Mouse (Mus musculus): ENCODE measurements around the gene Nrxn1. TPM values are rescaled to one million over a fixed set of nuclear protein-coding genes. Genes with fewer than 3 reads are reported as not detected.

The Nrxn1 gene
- polyA plus RNA-seq, 1 experiment from 2014 or later = 1.2 TPM

GRCm38 (mm10) chr17:90912746-90913145, 180.1 kb downstream of the Nrxn1 start:
- Histone ChIP-seq H3K9ac (ENCODE audit: low read length) (no peak overlapping the region), H3K4me1 (ENCODE audit: control insufficient read depth, insufficient read depth, low read length) (no peaks in the 10 kb centered on the region), H3K36me3 (ENCODE audit: control insufficient read depth, insufficient read depth) (no peaks in the 10 kb centered on the region), H3K4me2 (ENCODE audit: low read depth, low read length) (no peak overlapping the region), H3K9me3 (replicated peaks; ENCODE audit: control insufficient read depth, low read length) (no peaks in the 10 kb centered on the region), H3K27me3 (ENCODE audit: control insufficient read depth, insufficient read depth, low read length) (no peaks in the 10 kb centered on the region), H3K4me3 (ENCODE audit: low read length) (no peak overlapping the region), H3K27ac (ENCODE audit: low read length) (no peak overlapping the region)
- 80% methylated on average over 2 of the region's 2 CpGs for WGBS
- no peak for ATAC-seq (replicated peaks; ENCODE audit: extremely low read depth, insufficient read depth, low FRiP score)

DNA sequence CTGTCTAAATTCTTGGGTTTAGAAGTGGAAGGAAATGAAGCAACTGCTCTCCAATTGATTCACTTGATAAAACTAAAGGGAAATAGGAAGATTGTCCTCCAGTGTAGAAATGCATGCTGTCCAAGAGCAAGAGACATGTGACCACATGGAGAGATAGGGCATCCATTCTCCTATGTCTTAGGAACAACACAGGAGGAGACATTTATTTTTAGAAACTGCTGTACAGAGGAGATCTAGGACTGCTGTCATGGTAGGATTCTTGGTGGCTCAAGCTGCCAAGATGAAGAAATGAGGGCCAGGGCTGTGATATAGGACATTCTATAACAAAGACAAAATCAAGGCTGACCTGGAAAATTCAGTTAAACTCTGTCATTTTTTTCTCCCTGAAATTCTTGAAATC, 180.5 kb downstream of the Nrxn1 start:
- no peak for ATAC-seq (replicated peaks; ENCODE audit: extremely low read depth, insufficient read depth, low FRiP score)
- no peaks in the 10 kb centered on the region for H3K36me3 ChIP-seq (ENCODE audit: control insufficient read depth, insufficient read depth)
- no peak overlapping the region for H3K4me2 ChIP-seq (ENCODE audit: low read depth, low read length)
- H3K4me3 ChIP-seq (ENCODE audit: low read length) = no peak overlapping the region
- H3K9me3 ChIP-seq (replicated peaks; ENCODE audit: control insufficient read depth, low read length) = no peaks in the 10 kb centered on the region
- no peak overlapping the region for H3K9ac ChIP-seq (ENCODE audit: low read length)
- H3K4me1 ChIP-seq (ENCODE audit: control insufficient read depth, insufficient read depth, low read length) = no peaks in the 10 kb centered on the region
- no peaks in the 10 kb centered on the region for H3K27me3 ChIP-seq (ENCODE audit: control insufficient read depth, insufficient read depth, low read length)
- no peak overlapping the region for H3K27ac ChIP-seq (ENCODE audit: low read length)

- Histone ChIP-seq H3K4me1 (ENCODE audit: control insufficient read depth, insufficient read depth, low read length) (no peaks in the 10 kb centered on the region), H3K9ac (ENCODE audit: low read length) (no peak overlapping the region), H3K27me3 (ENCODE audit: control insufficient read depth, insufficient read depth, low read length) (no peaks in the 10 kb centered on the region), H3K4me2 (ENCODE audit: low read depth, low read length) (no peak overlapping the region), H3K36me3 (ENCODE audit: control insufficient read depth, insufficient read depth) (no peaks in the 10 kb centered on the region), H3K27ac (ENCODE audit: low read length) (no peak overlapping the region), H3K4me3 (ENCODE audit: low read length) (no peak overlapping the region), H3K9me3 (replicated peaks; ENCODE audit: control insufficient read depth, low read length) (no peaks in the 10 kb centered on the region)
- ATAC-seq (replicated peaks; ENCODE audit: extremely low read depth, insufficient read depth, low FRiP score) = no peak
- WGBS = 76% methylated on average over 6 of the region's 6 CpGs
These were observed 186.5 kb downstream of the Nrxn1 start for GRCm38 (mm10) chr17:90906118-90907093.

GRCm38 (mm10) chr17:90905143-90905542, 187.7 kb downstream of the Nrxn1 start:
- Histone ChIP-seq H3K4me3 (ENCODE audit: low read length) (no peak overlapping the region), H3K4me1 (ENCODE audit: control insufficient read depth, insufficient read depth, low read length) (no peaks in the 10 kb centered on the region), H3K4me2 (ENCODE audit: low read depth, low read length) (no peak overlapping the region), H3K9me3 (replicated peaks; ENCODE audit: control insufficient read depth, low read length) (no peaks in the 10 kb centered on the region), H3K36me3 (ENCODE audit: control insufficient read depth, insufficient read depth) (no peaks in the 10 kb centered on the region), H3K27me3 (ENCODE audit: control insufficient read depth, insufficient read depth, low read length) (no peaks in the 10 kb centered on the region), H3K27ac (ENCODE audit: low read length) (no peak overlapping the region), H3K9ac (ENCODE audit: low read length) (no peak overlapping the region)
- WGBS = 78% methylated on average over 5 of the region's 5 CpGs
- no peak for ATAC-seq (replicated peaks; ENCODE audit: extremely low read depth, insufficient read depth, low FRiP score)

DNA sequence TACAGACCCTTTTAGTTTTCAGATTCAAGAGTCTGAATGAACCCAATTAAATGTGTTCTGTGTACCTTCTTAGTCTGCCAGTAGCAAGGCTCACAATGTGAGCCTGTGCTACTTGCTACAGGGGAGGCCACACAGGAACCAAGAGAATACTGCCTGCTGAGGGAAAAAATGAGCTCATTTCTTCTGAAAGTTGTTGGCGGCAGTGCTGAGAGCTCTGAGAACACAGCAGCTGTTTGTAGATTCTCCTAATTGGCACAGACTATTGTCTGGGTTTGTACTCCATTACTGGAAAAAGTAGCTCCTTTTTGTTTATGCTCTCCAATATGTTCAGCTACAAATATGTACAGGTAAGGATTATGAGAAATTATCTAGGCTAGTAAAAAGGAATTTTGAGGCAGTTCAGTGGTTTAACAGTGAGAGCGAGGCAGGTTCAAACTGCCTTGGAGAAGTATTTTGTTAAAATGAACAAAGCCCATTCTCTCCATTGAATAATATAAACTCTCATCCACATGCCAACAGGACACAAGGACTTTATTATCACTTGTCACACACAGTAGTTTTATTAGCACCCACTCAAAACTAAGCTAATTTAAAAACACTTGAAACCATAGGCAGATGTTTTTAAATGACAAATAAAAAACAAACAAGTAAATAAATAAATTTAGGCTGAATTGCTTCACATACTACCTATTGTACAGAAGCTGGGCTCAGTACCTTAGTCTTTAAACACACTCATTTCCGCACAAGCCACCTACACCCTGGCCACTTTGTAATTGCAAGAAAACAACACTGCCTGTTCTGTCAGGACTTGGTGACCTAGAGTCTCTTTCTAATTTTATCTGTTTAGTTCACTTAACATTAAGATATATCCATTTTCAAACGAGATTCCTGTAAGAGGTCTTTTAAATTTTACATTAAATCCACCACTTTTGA, 200.3 kb downstream of the Nrxn1 start:
- Histone ChIP-seq H3K4me1 (ENCODE audit: control insufficient read depth, insufficient read depth, low read length) (no peaks in the 10 kb centered on the region), H3K27me3 (ENCODE audit: control insufficient read depth, insufficient read depth, low read length) (no peaks in the 10 kb centered on the region), H3K4me3 (ENCODE audit: low read length) (no peak overlapping the region), H3K4me2 (ENCODE audit: low read depth, low read length) (no peak overlapping the region), H3K36me3 (ENCODE audit: control insufficient read depth, insufficient read depth) (no peaks in the 10 kb centered on the region), H3K9me3 (replicated peaks; ENCODE audit: control insufficient read depth, low read length) (no peaks in the 10 kb centered on the region), H3K9ac (ENCODE audit: low read length) (no peak overlapping the region), H3K27ac (ENCODE audit: low read length) (no peak overlapping the region)
- no peak for ATAC-seq (replicated peaks; ENCODE audit: extremely low read depth, insufficient read depth, low FRiP score)
- WGBS = 58% methylated on average over 4 of the region's 4 CpGs

DNA sequence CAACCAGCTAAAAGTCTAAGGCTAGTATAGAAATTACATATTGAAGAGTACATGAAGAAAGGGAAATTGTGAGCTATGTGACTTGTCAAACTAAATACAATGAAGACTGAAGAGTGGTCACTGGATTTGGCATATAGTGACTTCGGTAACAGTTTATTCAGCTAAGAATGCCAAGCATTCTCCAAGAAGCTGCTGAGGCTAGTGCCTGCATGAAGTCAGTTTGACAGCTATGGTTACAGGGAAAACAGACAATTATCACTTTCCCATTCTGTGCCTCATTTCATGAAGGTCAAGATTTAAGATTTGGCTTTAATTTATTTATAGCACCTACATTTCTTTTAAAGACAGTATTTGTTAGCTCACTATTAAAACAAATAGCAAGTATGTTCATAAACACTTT, 201.2 kb downstream of the Nrxn1 start:
- Histone ChIP-seq H3K9ac (ENCODE audit: low read length) (no peak overlapping the region), H3K9me3 (replicated peaks; ENCODE audit: control insufficient read depth, low read length) (no peaks in the 10 kb centered on the region), H3K27me3 (ENCODE audit: control insufficient read depth, insufficient read depth, low read length) (no peaks in the 10 kb centered on the region), H3K4me2 (ENCODE audit: low read depth, low read length) (no peak overlapping the region), H3K4me3 (ENCODE audit: low read length) (no peak overlapping the region), H3K36me3 (ENCODE audit: control insufficient read depth, insufficient read depth) (no peaks in the 10 kb centered on the region), H3K27ac (ENCODE audit: low read length) (no peak overlapping the region), H3K4me1 (ENCODE audit: control insufficient read depth, insufficient read depth, low read length) (no peaks in the 10 kb centered on the region)
- WGBS = 42% methylated on average over 1 of the region's 1 CpGs
- ATAC-seq (replicated peaks; ENCODE audit: extremely low read depth, insufficient read depth, low FRiP score) = no peak

- no peak overlapping the region for H3K9ac ChIP-seq (ENCODE audit: low read length)
- 36% methylated on average over 2 of the region's 2 CpGs for WGBS
- no peak for ATAC-seq (replicated peaks; ENCODE audit: extremely low read depth, insufficient read depth, low FRiP score)
These were observed 235.6 kb downstream of the Nrxn1 start for GRCm38 (mm10) chr17:90857225-90857624.

GRCm38 (mm10) chr17:90843876-90844275, 249.0 kb downstream of the Nrxn1 start:
- Histone ChIP-seq H3K27me3 (ENCODE audit: control insufficient read depth, insufficient read depth, low read length) (no peaks in the 10 kb centered on the region), H3K27ac (ENCODE audit: low read length) (no peak overlapping the region), H3K9me3 (replicated peaks; ENCODE audit: control insufficient read depth, low read length) (no peaks in the 10 kb centered on the region), H3K4me3 (ENCODE audit: low read length) (no peak overlapping the region), H3K36me3 (ENCODE audit: control insufficient read depth, insufficient read depth) (no peaks in the 10 kb centered on the region), H3K9ac (ENCODE audit: low read length) (no peak overlapping the region), H3K4me1 (ENCODE audit: control insufficient read depth, insufficient read depth, low read length) (no peaks in the 10 kb centered on the region), H3K4me2 (ENCODE audit: low read depth, low read length) (no peak overlapping the region)
- ATAC-seq (replicated peaks; ENCODE audit: extremely low read depth, insufficient read depth, low FRiP score) = no peak
- WGBS = 36% methylated on average over 1 of the region's 1 CpGs

More at GRCm38 (mm10) chr17:90857225-90857624, 235.6 kb downstream of the Nrxn1 start:
- Histone ChIP-seq H3K4me1 (ENCODE audit: control insufficient read depth, insufficient read depth, low read length) (no peaks in the 10 kb centered on the region), H3K27ac (ENCODE audit: low read length) (no peak overlapping the region), H3K36me3 (ENCODE audit: control insufficient read depth, insufficient read depth) (no peaks in the 10 kb centered on the region), H3K9me3 (replicated peaks; ENCODE audit: control insufficient read depth, low read length) (no peaks in the 10 kb centered on the region), H3K27me3 (ENCODE audit: control insufficient read depth, insufficient read depth, low read length) (no peaks in the 10 kb centered on the region), H3K4me2 (ENCODE audit: low read depth, low read length) (no peak overlapping the region), H3K4me3 (ENCODE audit: low read length) (no peak overlapping the region)
